Mouse (Mus musculus): Measurements from ENCODE around the gene Grin2b. TPM values are rescaled to one million over a fixed set of nuclear protein-coding genes. Genes with fewer than 3 reads are reported as not detected.
A peak's percentile ranks its signal among the peaks of the same experiment; 100 is the strongest.

Grin2b gene
- polyA plus RNA-seq, 1 experiment from 2014 or later = 22.3 TPM

DNA sequence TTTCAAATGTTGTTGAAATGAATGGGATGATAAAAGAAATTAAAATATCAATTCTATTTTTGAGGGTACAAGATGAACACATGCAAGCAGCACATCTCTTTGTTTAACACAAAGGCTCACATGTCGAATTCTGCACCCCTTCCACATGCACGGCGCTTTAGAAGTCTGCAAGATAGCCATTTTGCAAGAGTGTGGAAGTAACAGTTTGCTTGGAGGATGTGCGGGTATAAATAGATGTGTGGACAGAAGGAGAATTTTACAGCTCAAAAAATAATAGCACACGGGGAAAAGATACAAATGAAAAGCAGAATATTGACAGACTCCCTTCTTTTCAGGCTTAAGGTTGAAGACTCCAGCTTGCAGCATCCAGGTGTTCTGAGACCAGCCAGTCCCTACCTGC, 2.9 kb downstream of the Grin2b start:
- DNase-seq (ENCODE audit: low spot score) (peak; percentile 41), ATAC-seq (no peak)
- Histone ChIP-seq H3K4me2 (ENCODE audit: low read length) (peak overlapping the region; percentile 90), H3K27ac (ENCODE audit: low read depth, low read length) (no peak overlapping the region), H3K9me3 (replicated peaks; ENCODE audit: control insufficient read depth, low read length) (no peaks in the 10 kb centered on the region), H3K27me3 (replicated peaks; ENCODE audit: control insufficient read depth, insufficient read depth, low read length) (peaks cover 8% of the 10 kb centered on the region; the same call in 1 of the 2 replicates), H3K36me3 (ENCODE audit: control insufficient read depth, insufficient read depth, low read length) (no peaks in the 10 kb centered on the region), H3K9ac (ENCODE audit: low read length) (peak overlapping the region; percentile 75), H3K4me1 (ENCODE audit: control insufficient read depth, insufficient read depth, low read length) (peaks cover 8% of the 10 kb centered on the region), H3K4me3 (ENCODE audit: low read depth, low read length) (peak overlapping the region; percentile 61)
- 78% methylated on average over 5 of the region's 5 CpGs for WGBS

DNA sequence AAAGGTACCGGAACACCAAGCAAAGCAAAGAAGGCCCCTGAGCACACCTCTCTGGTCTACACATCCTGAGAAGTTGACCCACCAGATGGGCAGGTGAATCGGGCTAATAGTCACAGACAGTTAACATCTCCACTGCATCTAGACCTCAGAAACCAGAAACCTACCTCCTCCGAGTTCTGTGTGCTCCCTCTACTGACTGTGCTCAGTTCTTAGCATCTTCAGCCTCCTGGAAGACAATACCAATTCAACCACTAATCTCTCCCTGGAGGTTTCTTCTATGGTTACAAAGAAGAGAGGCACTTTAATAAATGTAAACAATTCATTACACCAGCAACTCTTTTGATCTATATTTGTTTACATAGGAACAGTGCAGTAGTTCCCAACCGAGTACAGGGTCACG, 6.0 kb downstream of the Grin2b start:
- Histone ChIP-seq H3K9ac (ENCODE audit: low read length) (no peak overlapping the region), H3K4me1 (ENCODE audit: control insufficient read depth, insufficient read depth, low read length) (peaks cover 13% of the 10 kb centered on the region), H3K36me3 (ENCODE audit: control insufficient read depth, insufficient read depth, low read length) (no peaks in the 10 kb centered on the region), H3K27me3 (replicated peaks; ENCODE audit: control insufficient read depth, insufficient read depth, low read length) (peaks cover 8% of the 10 kb centered on the region; the same call in 1 of the 2 replicates), H3K4me2 (ENCODE audit: low read length) (peak overlapping the region; percentile 90), H3K9me3 (replicated peaks; ENCODE audit: control insufficient read depth, low read length) (no peaks in the 10 kb centered on the region), H3K27ac (ENCODE audit: low read depth, low read length) (no peak overlapping the region), H3K4me3 (ENCODE audit: low read depth, low read length) (no peak overlapping the region)
- 72% methylated on average over 5 of the region's 5 CpGs for WGBS
- no peak for ATAC-seq
- no peak for DNase-seq (ENCODE audit: low spot score)

DNA sequence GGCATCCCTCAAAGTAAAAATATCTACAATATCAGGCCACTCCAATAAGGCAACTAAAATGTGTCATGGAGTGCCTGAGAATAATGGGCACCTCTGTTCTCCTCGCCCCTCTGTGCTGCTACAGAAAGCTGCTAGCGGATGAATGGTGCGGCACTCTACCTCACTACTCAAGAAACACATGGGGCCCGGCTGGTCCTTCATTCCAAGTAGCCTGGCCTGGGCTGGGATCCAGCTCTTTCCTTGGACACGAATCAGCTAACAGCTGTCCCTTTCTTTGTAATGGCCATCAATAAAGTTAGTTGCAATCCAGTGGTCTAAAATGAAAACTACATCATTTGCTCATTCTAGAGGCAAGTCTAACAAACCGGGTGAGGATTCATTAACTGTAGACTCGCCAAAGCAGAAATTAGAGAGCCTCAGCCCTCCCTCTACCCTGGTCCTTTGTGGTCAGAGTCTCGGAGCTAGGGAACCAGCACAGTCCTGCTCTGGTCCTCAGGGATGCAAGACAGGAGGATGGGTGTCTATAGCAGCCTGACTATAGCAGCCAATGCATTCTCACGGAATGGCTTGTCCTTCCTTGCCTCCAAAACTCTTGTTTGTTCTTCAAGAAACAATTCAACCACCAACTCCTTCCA, 7.8 kb downstream of the Grin2b start:
- 29% methylated on average over 9 of the region's 9 CpGs for WGBS
- peaks cover 25% of the 10 kb centered on the region for H3K4me1 ChIP-seq (ENCODE audit: control insufficient read depth, insufficient read depth, low read length)
- no peak overlapping the region for H3K4me3 ChIP-seq (ENCODE audit: low read depth, low read length)
- H3K36me3 ChIP-seq (ENCODE audit: control insufficient read depth, insufficient read depth, low read length) = no peaks in the 10 kb centered on the region
- DNase-seq (ENCODE audit: low spot score) (peak; percentile 83), ATAC-seq (peak; percentile 82)
- H3K27me3 ChIP-seq (replicated peaks; ENCODE audit: control insufficient read depth, insufficient read depth, low read length) = peaks cover 2% of the 10 kb centered on the region; the same call in 1 of the 2 replicates
- no peak overlapping the region for H3K9ac ChIP-seq (ENCODE audit: low read length)
- no peaks in the 10 kb centered on the region for H3K9me3 ChIP-seq (replicated peaks; ENCODE audit: control insufficient read depth, low read length)
- H3K4me2 ChIP-seq (ENCODE audit: low read length) = peak overlapping the region; percentile 29
- H3K27ac ChIP-seq (ENCODE audit: low read depth, low read length) = no peak overlapping the region

DNA sequence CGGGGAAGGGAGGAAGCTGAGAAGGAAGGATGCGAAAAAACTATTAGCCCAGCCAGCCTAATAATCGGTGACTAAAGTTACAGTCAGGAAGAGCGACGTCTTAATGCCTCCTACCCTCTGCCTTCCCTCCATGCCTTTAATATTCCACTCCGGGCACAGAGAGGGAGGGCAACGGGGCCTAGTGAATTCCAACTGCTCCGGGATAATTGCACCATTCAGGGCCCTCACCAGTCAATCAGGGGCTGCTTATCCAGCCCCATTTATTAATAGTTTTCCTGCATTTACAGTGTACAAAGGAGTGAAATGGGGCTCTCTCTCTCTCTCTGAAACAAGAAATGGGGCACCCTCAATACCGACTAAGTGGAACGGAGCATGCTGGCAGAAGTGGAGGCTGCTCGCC, 11.2 kb downstream of the Grin2b start:
- Histone ChIP-seq H3K27me3 (replicated peaks; ENCODE audit: control insufficient read depth, insufficient read depth, low read length) (no peaks in the 10 kb centered on the region), H3K4me1 (ENCODE audit: control insufficient read depth, insufficient read depth, low read length) (peaks cover 22% of the 10 kb centered on the region), H3K9me3 (replicated peaks; ENCODE audit: control insufficient read depth, low read length) (no peaks in the 10 kb centered on the region), H3K4me2 (ENCODE audit: low read length) (peak overlapping the region; percentile 4; the same call in 1 of the 2 replicates), H3K36me3 (ENCODE audit: control insufficient read depth, insufficient read depth, low read length) (no peaks in the 10 kb centered on the region), H3K9ac (ENCODE audit: low read length) (no peak overlapping the region), H3K4me3 (ENCODE audit: low read depth, low read length) (no peak overlapping the region), H3K27ac (ENCODE audit: low read depth, low read length) (no peak overlapping the region)
- peak; percentile 68 for DNase-seq (ENCODE audit: low spot score)
- 29% methylated on average over 11 of the region's 11 CpGs for WGBS
- ATAC-seq = peak; percentile 79

DNA sequence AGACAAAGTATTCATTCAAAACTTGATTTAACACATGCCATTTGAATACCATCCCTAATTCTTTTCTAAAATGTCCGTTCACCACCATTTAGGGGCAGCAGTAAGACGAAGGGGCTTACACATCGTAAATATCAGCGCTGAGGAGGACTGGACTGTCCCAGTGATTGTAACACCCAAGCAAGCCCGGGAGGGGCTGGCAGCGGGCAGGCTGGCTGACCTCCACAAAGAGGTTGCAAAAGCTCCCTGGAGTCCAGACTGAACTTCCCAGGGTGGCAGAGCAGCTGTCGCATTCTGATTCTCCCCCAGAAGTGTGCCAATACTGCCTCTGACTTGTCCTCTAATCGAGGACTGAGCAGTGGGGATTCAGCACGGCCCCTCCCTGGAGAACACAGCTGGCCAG, 19.9 kb downstream of the Grin2b start:
- WGBS = 79% methylated on average over 9 of the region's 9 CpGs
- Histone ChIP-seq H3K27me3 (replicated peaks; ENCODE audit: control insufficient read depth, insufficient read depth, low read length) (no peaks in the 10 kb centered on the region), H3K4me1 (ENCODE audit: control insufficient read depth, insufficient read depth, low read length) (0 out of 2 replicates have a peak, but pooled peaks cover 3% of the 10 kb centered on the region), H3K27ac (ENCODE audit: low read depth, low read length) (no peak overlapping the region), H3K36me3 (ENCODE audit: control insufficient read depth, insufficient read depth, low read length) (no peaks in the 10 kb centered on the region), H3K4me3 (ENCODE audit: low read depth, low read length) (no peak overlapping the region), H3K9me3 (replicated peaks; ENCODE audit: control insufficient read depth, low read length) (no peaks in the 10 kb centered on the region), H3K9ac (ENCODE audit: low read length) (no peak overlapping the region), H3K4me2 (ENCODE audit: low read length) (no peak overlapping the region)
- peak; percentile 7; the same call in 1 of the 2 replicates for ATAC-seq
- DNase-seq (ENCODE audit: low spot score) = no peak

DNA sequence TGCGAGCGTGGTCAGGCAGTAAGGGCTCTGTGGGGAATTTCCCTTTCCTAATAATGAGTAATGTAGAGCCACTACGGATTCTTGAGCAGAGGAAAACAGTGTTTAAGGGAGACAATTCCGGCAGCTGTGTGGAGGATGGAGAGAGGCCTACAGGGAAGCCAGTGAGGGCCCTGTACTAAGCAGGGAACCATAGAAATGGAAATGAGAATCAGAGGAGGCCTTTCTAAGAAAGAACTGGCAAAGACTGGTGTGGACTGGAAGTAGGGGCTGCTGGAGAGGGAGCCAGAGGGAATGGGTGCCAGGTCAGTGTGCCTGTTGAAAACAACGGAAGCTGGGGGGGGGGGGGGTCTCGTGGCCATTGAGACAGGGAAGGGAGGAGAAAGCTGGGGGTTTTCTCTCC, 23.2 kb downstream of the Grin2b start:
- peak; percentile 81 for ATAC-seq
- WGBS = 20% methylated on average over 6 of the region's 6 CpGs

DNA sequence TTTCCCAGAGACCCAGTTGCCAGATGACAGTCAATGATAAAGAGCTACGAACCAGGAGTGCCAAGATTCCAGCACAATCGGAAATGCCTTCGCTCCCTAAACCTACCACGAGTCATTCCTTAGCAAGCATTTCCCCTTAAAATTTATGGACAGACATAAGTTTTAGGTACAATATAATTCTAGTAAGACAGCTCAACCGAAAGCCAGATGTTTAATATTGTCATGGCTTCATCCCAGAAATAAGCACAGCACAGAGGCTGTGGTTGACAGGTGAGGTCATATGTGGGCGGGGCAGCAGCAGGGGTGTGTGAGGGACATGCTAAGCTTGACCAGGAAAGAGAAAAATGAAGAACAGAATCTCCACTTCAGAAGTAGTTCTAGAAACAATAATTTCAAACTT, 33.3 kb downstream of the Grin2b start:
- no peak overlapping the region for H3K27ac ChIP-seq (ENCODE audit: low read depth, low read length)
- no peak for DNase-seq (ENCODE audit: low spot score)
- no peaks in the 10 kb centered on the region for H3K36me3 ChIP-seq (ENCODE audit: control insufficient read depth, insufficient read depth, low read length)
- H3K4me3 ChIP-seq (ENCODE audit: low read depth, low read length) = no peak overlapping the region
- no peaks in the 10 kb centered on the region for H3K27me3 ChIP-seq (replicated peaks; ENCODE audit: control insufficient read depth, insufficient read depth, low read length)
- no peak overlapping the region for H3K4me2 ChIP-seq (ENCODE audit: low read length)
- ATAC-seq = no peak
- H3K9ac ChIP-seq (ENCODE audit: low read length) = no peak overlapping the region
- H3K9me3 ChIP-seq (replicated peaks; ENCODE audit: control insufficient read depth, low read length) = no peaks in the 10 kb centered on the region
- H3K4me1 ChIP-seq (ENCODE audit: control insufficient read depth, insufficient read depth, low read length) = no peaks in the 10 kb centered on the region
- WGBS = 92% methylated on average over 6 of the region's 6 CpGs

More for the DNA sequence above, 23.2 kb downstream of the Grin2b start:
- peak; percentile 67 for DNase-seq (ENCODE audit: low spot score)
- H3K27ac ChIP-seq (ENCODE audit: low read depth, low read length) = no peak overlapping the region
- no peaks in the 10 kb centered on the region for H3K27me3 ChIP-seq (replicated peaks; ENCODE audit: control insufficient read depth, insufficient read depth, low read length)
- no peak overlapping the region for H3K9ac ChIP-seq (ENCODE audit: low read length)
- no peak overlapping the region for H3K4me3 ChIP-seq (ENCODE audit: low read depth, low read length)
- 0 out of 2 replicates have a peak, but pooled peaks cover 3% of the 10 kb centered on the region for H3K4me1 ChIP-seq (ENCODE audit: control insufficient read depth, insufficient read depth, low read length)
- H3K4me2 ChIP-seq (ENCODE audit: low read length) = no peak overlapping the region
- no peaks in the 10 kb centered on the region for H3K36me3 ChIP-seq (ENCODE audit: control insufficient read depth, insufficient read depth, low read length)
- no peaks in the 10 kb centered on the region for H3K9me3 ChIP-seq (replicated peaks; ENCODE audit: control insufficient read depth, low read length)

DNA sequence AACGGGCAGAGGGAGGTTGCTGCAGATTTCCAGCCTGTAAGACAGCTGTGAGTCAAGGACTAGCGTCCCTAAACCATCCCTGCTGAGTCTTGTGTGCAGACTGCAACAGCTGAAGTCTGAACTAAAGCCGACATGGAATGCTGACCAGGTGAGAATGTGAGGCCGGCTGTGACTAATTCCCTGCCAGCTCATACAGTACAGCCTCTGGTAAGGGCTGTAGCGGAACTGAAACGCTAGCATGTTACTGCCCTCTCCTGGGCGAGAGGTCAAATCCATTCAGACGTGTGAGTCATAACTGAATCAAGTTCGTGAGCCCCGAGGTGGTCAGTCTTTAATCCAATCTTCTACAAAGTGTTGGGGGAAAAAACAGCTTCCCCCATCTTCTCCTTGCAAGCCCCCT, 42.9 kb downstream of the Grin2b start:
- DNase-seq (ENCODE audit: low spot score) (peak; percentile 42), ATAC-seq (peak; percentile 50; the same call in 1 of the 2 replicates)
- H3K9ac ChIP-seq (ENCODE audit: low read length) = no peak overlapping the region
- H3K4me3 ChIP-seq (ENCODE audit: low read depth, low read length) = no peak overlapping the region
- no peaks in the 10 kb centered on the region for H3K9me3 ChIP-seq (replicated peaks; ENCODE audit: control insufficient read depth, low read length)
- H3K27ac ChIP-seq (ENCODE audit: low read depth, low read length) = no peak overlapping the region
- no peak overlapping the region for H3K4me2 ChIP-seq (ENCODE audit: low read length)
- no peaks in the 10 kb centered on the region for H3K36me3 ChIP-seq (ENCODE audit: control insufficient read depth, insufficient read depth, low read length)
- no peaks in the 10 kb centered on the region for H3K4me1 ChIP-seq (ENCODE audit: control insufficient read depth, insufficient read depth, low read length)
- 43% methylated on average over 10 of the region's 10 CpGs for WGBS
- no peaks in the 10 kb centered on the region for H3K27me3 ChIP-seq (replicated peaks; ENCODE audit: control insufficient read depth, insufficient read depth, low read length)

DNA sequence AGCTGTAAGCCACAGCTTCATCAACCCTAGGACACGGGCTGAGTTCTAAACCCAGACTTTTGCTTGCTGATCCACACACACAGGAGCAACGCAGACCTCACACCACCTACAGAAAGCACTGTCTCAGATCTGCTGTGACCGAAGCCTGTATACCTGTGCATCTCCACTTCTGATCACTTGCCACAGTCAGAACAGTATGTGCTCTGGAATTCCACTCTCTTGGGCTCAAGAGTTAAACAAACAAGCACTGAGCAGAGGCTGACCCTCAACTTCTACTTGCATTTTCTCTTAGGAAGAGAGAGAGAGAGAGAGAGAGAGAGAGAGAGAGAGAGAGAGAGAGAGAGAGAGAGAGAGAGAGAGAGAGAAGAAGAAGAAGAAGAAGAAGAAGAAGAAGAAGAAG, 50.7 kb downstream of the Grin2b start:
- no peak for ATAC-seq
- H3K4me3 ChIP-seq (ENCODE audit: low read depth, low read length) = no peak overlapping the region
- DNase-seq (ENCODE audit: low spot score) = no peak
- H3K27ac ChIP-seq (ENCODE audit: low read depth, low read length) = no peak overlapping the region
- H3K4me2 ChIP-seq (ENCODE audit: low read length) = no peak overlapping the region
- no peak overlapping the region for H3K9ac ChIP-seq (ENCODE audit: low read length)
- H3K27me3 ChIP-seq (replicated peaks; ENCODE audit: control insufficient read depth, insufficient read depth, low read length) = no peaks in the 10 kb centered on the region
- WGBS = 88% methylated on average over 3 of the region's 3 CpGs
- no peaks in the 10 kb centered on the region for H3K4me1 ChIP-seq (ENCODE audit: control insufficient read depth, insufficient read depth, low read length)
- H3K36me3 ChIP-seq (ENCODE audit: control insufficient read depth, insufficient read depth, low read length) = no peaks in the 10 kb centered on the region
- H3K9me3 ChIP-seq (replicated peaks; ENCODE audit: control insufficient read depth, low read length) = no peaks in the 10 kb centered on the region

Data from forebrain, embryonic 14.5 days (tissue).